Mouse (Mus musculus) liver, postnatal 0 days (tissue): ENCODE measurements around the gene Trim15.

Experiments used
- CTCF ChIP-seq: sonication (generic); IDR thresholded peaks from 2 replicates; pipeline ENCODE4 v1.5.1; 2016; ENCODE audit warnings: antibody characterized with exemption, low read depth
- EP300 ChIP-seq: IDR thresholded peaks from 2 replicates; pipeline ENCODE4 v1.6.1; 2016; ENCODE audit warnings: antibody characterized with exemption, low read depth, mild to moderate bottlenecking

DNA sequence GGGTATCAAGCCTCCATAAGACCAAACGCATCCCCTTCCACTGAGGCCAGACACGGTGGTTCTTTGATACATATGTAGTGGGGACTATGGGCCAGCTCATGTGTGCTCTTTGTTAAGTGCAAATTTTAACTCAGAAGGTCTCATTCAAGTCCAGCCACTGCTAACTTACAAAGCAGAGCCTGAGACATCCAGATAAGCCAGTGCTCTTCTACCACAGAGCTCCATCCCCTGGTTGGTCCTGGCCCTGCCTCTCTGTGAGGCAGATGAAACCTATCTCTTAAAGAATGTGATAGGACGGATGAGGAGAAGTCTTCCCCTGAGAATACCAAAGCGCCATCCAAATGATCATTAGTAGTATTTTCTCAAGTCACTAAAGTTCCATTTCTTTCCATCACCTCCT lies 32.4 kb upstream of the Trim15 start:
- TF ChIP-seq CTCF (no peak), EP300 (no peak)
